Mouse (Mus musculus) liver, embryonic 14.5 days (tissue): ENCODE measurements around the gene Krt84. TPM values are rescaled to one million over a fixed set of nuclear protein-coding genes. Genes with fewer than 3 reads are reported as not detected.
"Not testable (repeated sequence)": the region's sequence is repeated elsewhere in the genome, so short reads cannot be mapped to it uniquely, and the experiment has no call there.

Experiments used
- ATAC-seq: fragments of 200-750 bp; cut with Nextera tagmentation; 2 replicates; pipeline ENCODE4 v1.8.0; 2017; ENCODE audit warnings: moderate number of reproducible peaks, mild to moderate bottlenecking, moderate library complexity; ENCODE audit not compliant: insufficient read depth
- DNase-seq, 3 experiments: peaks; one replicate each; pipeline ENCODE4 v3.0.0-alpha.2; 2012 to 2013; ENCODE audit warnings: low read depth in 3 of 3, low spot score in 3 of 3
- H3K27ac ChIP-seq: fragments of 300-500 bp; sonication (generic); 2 replicates; pipeline ENCODE4 v1.5.1; 2014; ENCODE audit warnings: moderate library complexity, mild to moderate bottlenecking, control low read depth, inconsistent platforms
- H3K27me3 ChIP-seq: fragments of 300-500 bp; sonication (generic); 2 replicates; pipeline ENCODE4 v1.6.1; 2014; ENCODE audit warnings: mild to moderate bottlenecking, low read length, moderate library complexity; ENCODE audit not compliant: control insufficient read depth, insufficient read depth
- H3K36me3 ChIP-seq: fragments of 300-500 bp; sonication (generic); replicated peaks from 2 replicates; pipeline ENCODE4 v1.6.1; 2014; ENCODE audit warnings: low read depth; ENCODE audit not compliant: control insufficient read depth, insufficient read depth
- H3K4me1 ChIP-seq, 2 experiments: fragments of 200-500 bp in 1 of 2; fragments of 300-500 bp in 1 of 2; sonication (generic) in 1 of 2; replicated peaks; 2 replicates each; pipeline ENCODE4 v1.6.1; 2012 to 2014; ENCODE audit warnings: antibody characterized with exemption in 1 of 2, inconsistent platforms in 1 of 2, low read length in 1 of 2; ENCODE audit not compliant: control insufficient read depth in 2 of 2, insufficient read depth in 2 of 2
- H3K4me2 ChIP-seq: fragments of 300-500 bp; sonication (generic); 2 replicates; pipeline ENCODE4 v1.6.1; 2014; ENCODE audit warnings: low read depth, mild to moderate bottlenecking, control low read depth, moderate library complexity
- H3K4me3 ChIP-seq, 2 experiments: fragments of 200-500 bp in 1 of 2; fragments of 300-500 bp in 1 of 2; sonication (generic) in 1 of 2; 2 replicates each; pipeline ENCODE4 v1.5.1; 2012 to 2014; ENCODE audit warnings: low read depth in 2 of 2, low read length in 2 of 2, mild to moderate bottlenecking in 2 of 2, control low read depth in 1 of 2, inconsistent platforms in 1 of 2, moderate library complexity in 1 of 2; ENCODE audit not compliant: insufficient read depth in 1 of 2
- H3K9ac ChIP-seq: fragments of 300-500 bp; sonication (generic); replicated peaks from 2 replicates; pipeline ENCODE4 v1.6.1; 2014; ENCODE audit warnings: mild to moderate bottlenecking, control low read depth, moderate library complexity
- H3K9me3 ChIP-seq: fragments of 300-500 bp; sonication (generic); 2 replicates; pipeline ENCODE4 v1.6.1; 2016; ENCODE audit warnings: low read length, mixed read lengths; ENCODE audit not compliant: control insufficient read depth
- CTCF ChIP-seq: IDR thresholded peaks from 2 replicates; pipeline ENCODE4 v1.5.1; 2016; ENCODE audit warnings: antibody characterized with exemption, low read depth, control low read depth
- EP300 ChIP-seq: IDR thresholded peaks from 2 replicates; pipeline ENCODE4 v1.6.1; 2016; ENCODE audit warnings: antibody characterized with exemption, low read depth
- WGBS: fragments of 180-500 bp; shearing (Covaris S2); extraction: QIAGEN DNeasy Blood & Tissue Kit; methylation state at CpG from one replicate; pipeline ENCODE4 v1.1.7; 2014; ENCODE audit not compliant: insufficient replicate concordance; 5-methylcytosine and 5-hydroxymethylcytosine counted together
- polyA plus RNA-seq, 2 experiments: library from polyadenylated mRNA; depleted of rRNA in 1 of 2; stranded (reverse) in 1 of 2; unstranded in 1 of 2; fragments of >200 nt; fragmentation: Nextera tagmentation in 1 of 2; extraction: Ambion mirVana in 1 of 2; gene quantifications; 2 replicates each; pipeline versions ENCODE4 v1.2.1 to v1.2.3; 2012 to 2014

The Krt84 gene
- polyA plus RNA-seq, 2 experiments: not detected

GRCm38 (mm10) chr15:101522556-101523232, 9.9 kb downstream of the Krt84 start:
- no peaks in the 10 kb centered on the region for H3K27me3 ChIP-seq
- 40% methylated on average over 4 of the region's 4 CpGs for WGBS
- no peak overlapping the region for H3K4me2 ChIP-seq
- H3K36me3 ChIP-seq: no peaks in the 10 kb centered on the region
- H3K27ac ChIP-seq: no peak overlapping the region
- TF ChIP-seq CTCF: no peak
- no peak for TF ChIP-seq EP300
- DNase-seq (no peak), ATAC-seq (no peak)
- no peak overlapping the region for H3K4me3 ChIP-seq
- no peaks in the 10 kb centered on the region for H3K4me1 ChIP-seq
- no peak overlapping the region for H3K9ac ChIP-seq
- H3K9me3 ChIP-seq: no peaks in the 10 kb centered on the region

GRCm38 (mm10) chr15:101519792-101520191, 12.8 kb downstream of the Krt84 start:
- TF ChIP-seq CTCF (peak; percentile 70), EP300 (no peak)
- Histone ChIP-seq H3K9me3 (no peaks in the 10 kb centered on the region), H3K4me2 (no peak overlapping the region), H3K4me3 (no peak overlapping the region), H3K9ac (no peak overlapping the region), H3K36me3 (no peaks in the 10 kb centered on the region), H3K27ac (no peak overlapping the region), H3K4me1 (no peaks in the 10 kb centered on the region), H3K27me3 (no peaks in the 10 kb centered on the region)
- WGBS: 10% methylated on average over 2 of the region's 2 CpGs
- ATAC-seq: no peak
- DNase-seq: peak in 2 of 3 experiments; percentile 10 to 16

- not testable (repeated sequence) for DNase-seq, ATAC-seq, H3K9ac ChIP-seq, H3K9me3 ChIP-seq, H3K27me3 ChIP-seq, H3K4me1 ChIP-seq, H3K27ac ChIP-seq, H3K36me3 ChIP-seq, H3K4me2 ChIP-seq, H3K4me3 ChIP-seq
- 44% methylated on average over 2 of the region's 2 CpGs for WGBS
Measured at GRCm38 (mm10) chr15:101517161-101517560, 15.5 kb downstream of the Krt84 start, which contains the start of gene Gm49425. Gene Gm49425 (minus strand): TSS chr15:101517261.

- TF ChIP-seq CTCF (no peak), EP300 (no peak)
- Histone ChIP-seq H3K9me3 (no peaks in the 10 kb centered on the region), H3K4me2 (no peak overlapping the region), H3K27ac (no peak overlapping the region), H3K36me3 (no peaks in the 10 kb centered on the region), H3K9ac (no peak overlapping the region), H3K4me1 (no peaks in the 10 kb centered on the region), H3K27me3 (no peaks in the 10 kb centered on the region), H3K4me3 (no peak overlapping the region)
- WGBS: 47% methylated on average over 9 of the region's 9 CpGs
- DNase-seq (no peak), ATAC-seq (no peak)
Measured at GRCm38 (mm10) chr15:101508247-101508646, 24.4 kb downstream of the Krt84 start.

GRCm38 (mm10) chr15:101506896-101507758, 25.5 kb downstream of the Krt84 start:
- no peak for ATAC-seq
- H3K4me3 ChIP-seq: no peak overlapping the region
- 38% methylated on average over 14 of the region's 14 CpGs for WGBS
- no peak overlapping the region for H3K27ac ChIP-seq
- H3K4me2 ChIP-seq: no peak overlapping the region
- H3K9ac ChIP-seq: no peak overlapping the region
- no peaks in the 10 kb centered on the region for H3K27me3 ChIP-seq
- no peaks in the 10 kb centered on the region for H3K9me3 ChIP-seq
- H3K36me3 ChIP-seq: no peaks in the 10 kb centered on the region
- TF ChIP-seq CTCF: no peak
- no peak for TF ChIP-seq EP300
- no peak for DNase-seq
- no peaks in the 10 kb centered on the region for H3K4me1 ChIP-seq
